Mouse (Mus musculus) embryonic facial prominence, embryonic 10.5 days (tissue): ENCODE data around the gene Shank3. TPM values are rescaled to one million over a fixed set of nuclear protein-coding genes. Genes with fewer than 3 reads are reported as not detected.
A peak's percentile ranks its signal among the peaks of the same experiment; 100 is the strongest.

Source experiments
- DNase-seq: peaks from one replicate; pipeline ENCODE4 v3.0.0-alpha.2; 2017; ENCODE audit warnings: low spot score
- H3K27ac ChIP-seq: fragments of 300-500 bp; sonication (generic); replicated peaks from 2 replicates; pipeline ENCODE4 v1.5.1; 2016; ENCODE audit warnings: mild to moderate bottlenecking
- H3K27me3 ChIP-seq: fragments of 300-500 bp; sonication (generic); replicated peaks from 2 replicates; pipeline ENCODE4 v1.6.1; 2016; ENCODE audit warnings: low read depth, mild to moderate bottlenecking; ENCODE audit not compliant: poor library complexity, severe bottlenecking
- H3K36me3 ChIP-seq: fragments of 300-500 bp; sonication (generic); replicated peaks from 2 replicates; pipeline ENCODE4 v1.6.1; 2016; ENCODE audit warnings: mild to moderate bottlenecking, moderate library complexity
- H3K4me1 ChIP-seq: fragments of 300-500 bp; sonication (generic); 2 replicates; pipeline ENCODE4 v1.6.1; 2016
- H3K4me3 ChIP-seq: fragments of 300-500 bp; sonication (generic); 2 replicates; pipeline ENCODE4 v1.5.1; 2016; ENCODE audit warnings: mild to moderate bottlenecking, moderate library complexity
- H3K9me3 ChIP-seq: fragments of 300-500 bp; sonication (generic); 2 replicates; pipeline ENCODE4 v1.6.1; 2016; ENCODE audit warnings: mild to moderate bottlenecking
- WGBS: fragments of 180-500 bp; shearing (Covaris S2); methylation state at CpG from one replicate; pipeline ENCODE4 v1.1.7; 2016; 5-methylcytosine and 5-hydroxymethylcytosine counted together
- polyA plus RNA-seq: library from polyadenylated mRNA; unstranded; fragments of >200 nt; fragmentation: Nextera tagmentation; extraction: Ambion mirVana; gene quantifications from 2 replicates; pipeline ENCODE4 v1.2.1, GENCODE M21; 2016

Gene Shank3
- polyA plus RNA-seq, 1 experiment from 2014 or later: 1.3 TPM

DNA sequence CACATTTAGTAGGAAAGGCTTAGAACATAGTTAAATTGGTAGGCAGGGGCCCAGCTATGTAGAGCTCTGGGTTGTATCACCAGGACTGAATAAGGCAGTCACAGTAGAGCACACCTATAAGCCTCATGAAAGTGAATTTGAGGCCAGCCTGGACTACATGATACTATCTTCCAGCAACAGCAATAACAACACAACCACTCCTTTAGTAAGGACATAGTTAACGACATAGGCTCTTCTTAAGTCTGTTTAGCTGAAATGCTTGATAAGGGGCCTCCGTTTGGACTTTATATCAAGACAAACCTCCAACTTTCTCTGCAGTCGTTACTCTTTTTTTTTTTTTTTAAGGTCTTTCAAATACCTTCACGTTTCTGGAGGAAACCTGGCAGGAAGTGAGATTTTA lies 13.3 kb downstream of the Shank3 start:
- Histone ChIP-seq H3K27me3 (no peaks in the 10 kb centered on the region), H3K27ac (no peak overlapping the region), H3K4me1 (no peaks in the 10 kb centered on the region), H3K9me3 (no peaks in the 10 kb centered on the region), H3K4me3 (no peak overlapping the region), H3K36me3 (0 out of 2 replicates have a peak, but pooled peaks cover 3% of the 10 kb centered on the region)
- DNase-seq: no peak
- 83% methylated on average over 4 of the region's 4 CpGs for WGBS

DNA sequence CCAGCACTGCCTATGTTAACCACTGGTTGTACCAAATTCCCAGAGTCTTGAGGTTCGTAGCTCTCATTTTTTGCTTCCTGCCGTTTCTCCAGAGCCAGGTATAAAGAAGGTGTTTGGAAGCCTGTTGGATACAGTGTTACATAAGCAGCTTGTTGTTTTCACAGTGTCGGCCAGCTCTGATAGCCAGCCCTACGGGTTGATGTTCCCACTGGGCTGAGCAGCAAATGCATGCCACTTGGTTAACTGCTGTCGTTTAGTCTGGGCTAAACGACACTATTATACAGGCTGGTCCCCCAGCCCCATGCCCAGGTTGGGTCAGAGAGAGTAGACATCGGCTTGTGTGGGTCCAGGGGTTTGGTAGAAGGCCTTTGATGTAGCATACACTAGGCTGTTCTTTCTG lies 22.5 kb downstream of the Shank3 start:
- Histone ChIP-seq H3K27ac (no peak overlapping the region), H3K36me3 (peaks cover 11% of the 10 kb centered on the region; the same call in 1 of the 2 replicates), H3K9me3 (no peaks in the 10 kb centered on the region), H3K27me3 (peaks cover 49% of the 10 kb centered on the region), H3K4me3 (no peak overlapping the region), H3K4me1 (peaks cover 14% of the 10 kb centered on the region)
- no peak for DNase-seq
- WGBS: 75% methylated on average over 7 of the region's 7 CpGs

DNA sequence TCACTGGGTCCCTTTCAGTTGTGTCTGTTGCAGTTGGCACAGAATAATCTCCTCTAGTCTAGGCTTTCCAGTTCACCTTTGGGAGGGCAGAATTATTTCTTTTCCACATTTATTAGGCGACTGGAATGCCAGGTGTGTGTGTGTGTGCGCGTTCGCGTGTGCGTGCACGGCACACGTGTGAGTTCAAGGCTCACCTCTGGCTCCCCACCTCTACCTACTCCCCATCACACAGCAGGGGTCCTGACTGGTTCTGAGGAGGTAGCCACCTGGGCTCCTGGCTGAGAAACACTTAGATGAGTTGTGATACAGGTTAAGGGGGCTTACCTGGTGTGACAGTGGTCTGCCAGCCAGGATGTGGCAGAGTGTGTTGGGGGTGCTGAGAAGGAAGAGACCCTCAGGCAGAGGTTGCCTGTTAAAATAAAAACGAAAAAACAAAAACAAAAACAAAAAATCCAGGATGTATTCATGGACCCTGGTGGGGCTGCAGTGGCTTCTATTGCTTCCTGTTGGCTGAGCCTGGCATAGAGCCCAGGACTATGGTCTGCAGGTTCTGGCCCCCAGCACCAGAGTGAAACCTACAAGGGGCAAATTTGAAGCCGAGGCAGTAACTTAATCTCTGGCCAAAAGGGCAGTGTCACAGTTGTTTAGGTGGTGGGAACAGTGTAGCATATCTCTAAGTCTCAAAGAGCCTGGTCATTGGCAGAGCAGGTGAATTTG lies 23.3 kb downstream of the Shank3 start:
- no peak for DNase-seq
- Histone ChIP-seq H3K27me3 (peaks cover 49% of the 10 kb centered on the region), H3K27ac (no peak overlapping the region), H3K36me3 (peaks cover 11% of the 10 kb centered on the region; the same call in 1 of the 2 replicates), H3K4me1 (peaks cover 14% of the 10 kb centered on the region), H3K9me3 (no peaks in the 10 kb centered on the region), H3K4me3 (peak overlapping the region; percentile 74)
- WGBS: 86% methylated on average over 10 of the region's 10 CpGs

DNA sequence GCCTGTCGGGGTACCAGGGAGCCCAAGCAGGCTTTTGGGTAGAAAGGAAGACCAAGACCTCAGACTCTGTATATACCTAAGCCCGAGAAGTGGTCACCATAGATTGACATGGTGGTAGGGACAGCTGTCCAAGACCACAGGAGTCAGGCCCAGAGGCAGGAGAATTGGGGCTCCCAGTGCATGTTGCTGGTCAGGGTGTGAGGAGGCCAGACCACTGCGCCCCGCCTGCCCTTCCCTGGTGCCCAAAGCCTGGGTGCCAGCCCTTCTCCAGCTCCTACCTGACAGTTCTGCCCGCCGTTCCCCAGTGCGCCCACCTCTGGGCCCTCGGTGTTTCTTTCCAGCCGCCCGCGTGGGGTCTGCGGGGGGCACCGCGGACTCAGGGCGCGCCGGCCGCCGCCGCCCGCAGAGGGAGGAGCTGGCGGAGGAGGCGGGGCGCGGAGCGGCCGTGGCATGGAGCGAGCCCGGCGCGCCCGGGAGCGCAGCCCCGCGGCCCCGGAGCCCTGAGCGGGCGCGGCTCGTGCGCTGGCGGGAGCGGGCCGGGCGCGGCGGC lies 23.9 kb downstream of the Shank3 start:
- peaks cover 11% of the 10 kb centered on the region; the same call in 1 of the 2 replicates for H3K36me3 ChIP-seq
- H3K27ac ChIP-seq: no peak overlapping the region
- peak; percentile 39 for DNase-seq
- peak overlapping the region; percentile 74 for H3K4me3 ChIP-seq
- WGBS: 15% methylated on average over 44 of the region's 47 CpGs
- peaks cover 14% of the 10 kb centered on the region for H3K4me1 ChIP-seq
- H3K9me3 ChIP-seq: no peaks in the 10 kb centered on the region
- peaks cover 49% of the 10 kb centered on the region for H3K27me3 ChIP-seq

DNA sequence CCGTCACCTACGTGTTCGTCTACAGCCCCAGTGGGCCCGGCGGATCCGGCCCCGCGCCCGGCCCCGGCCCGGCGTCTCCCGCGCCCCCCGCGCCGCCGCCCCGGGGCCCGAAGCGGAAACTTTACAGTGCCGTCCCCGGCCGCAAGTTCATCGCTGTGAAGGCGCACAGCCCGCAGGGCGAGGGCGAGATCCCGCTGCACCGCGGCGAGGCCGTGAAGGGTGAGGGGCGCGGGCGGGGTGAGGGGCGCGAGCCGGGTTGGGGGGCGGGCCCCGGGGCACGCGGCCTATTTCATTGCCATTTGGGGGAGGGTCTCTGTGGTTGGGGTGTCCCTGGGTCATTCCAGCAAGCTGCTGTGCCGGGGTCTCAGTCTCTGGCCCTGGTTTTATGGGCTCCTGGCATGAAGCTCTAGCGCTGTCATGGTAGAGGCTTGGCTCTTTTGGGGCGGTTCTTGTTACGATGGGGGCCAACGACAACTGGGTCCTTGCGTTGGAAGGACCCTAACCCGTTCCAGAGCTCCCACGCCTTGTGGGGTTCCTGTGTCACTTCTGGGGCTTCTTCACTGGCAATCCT lies 24.7 kb downstream of the Shank3 start:
- Histone ChIP-seq H3K27me3 (peaks cover 49% of the 10 kb centered on the region), H3K4me1 (peaks cover 14% of the 10 kb centered on the region), H3K27ac (peak overlapping the region; percentile 65), H3K36me3 (peaks cover 11% of the 10 kb centered on the region; the same call in 1 of the 2 replicates), H3K9me3 (no peaks in the 10 kb centered on the region), H3K4me3 (peak overlapping the region; percentile 74)
- WGBS: 6% methylated on average over 51 of the region's 52 CpGs
- peak; percentile 57 for DNase-seq

DNA sequence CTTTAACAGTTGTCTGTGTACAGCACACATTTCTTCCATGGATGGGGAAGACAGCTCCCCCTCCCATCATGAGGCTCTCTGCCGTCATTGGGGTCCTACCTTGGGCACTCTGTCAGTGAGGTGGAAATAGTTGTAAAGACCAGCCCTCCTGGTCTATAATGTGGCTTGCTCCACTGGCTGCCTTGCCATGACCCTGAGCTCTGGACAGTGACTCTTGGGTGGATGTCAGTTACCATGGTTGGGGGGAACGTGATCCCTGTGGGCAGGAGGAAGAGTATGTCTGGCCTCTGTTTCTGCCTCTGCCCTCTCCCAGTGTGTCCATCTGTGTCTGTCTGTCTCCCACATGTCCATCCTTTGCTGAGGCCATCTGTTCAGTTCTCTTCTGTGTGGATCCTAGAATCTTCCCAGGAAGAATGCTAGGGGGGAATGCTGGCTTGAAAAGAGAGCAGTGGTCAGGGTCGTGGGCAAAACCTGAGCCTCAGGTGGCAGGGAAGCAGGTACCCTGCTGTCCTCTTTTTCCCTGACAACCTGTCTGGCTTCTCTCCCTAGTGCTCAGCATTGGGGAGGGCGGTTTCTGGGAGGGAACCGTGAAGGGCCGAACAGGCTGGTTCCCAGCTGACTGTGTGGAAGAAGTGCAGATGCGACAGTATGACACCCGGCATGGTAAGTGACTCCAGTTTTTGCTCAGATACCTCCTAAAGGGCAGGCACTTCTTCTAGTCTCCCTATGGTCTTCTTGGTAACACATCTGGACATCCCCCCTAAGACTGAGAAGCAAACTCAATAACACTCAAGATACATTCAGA lies 25.4 kb downstream of the Shank3 start:
- Histone ChIP-seq H3K36me3 (peaks cover 11% of the 10 kb centered on the region; the same call in 1 of the 2 replicates), H3K4me1 (peaks cover 14% of the 10 kb centered on the region), H3K4me3 (peak overlapping the region; percentile 74), H3K27me3 (peaks cover 49% of the 10 kb centered on the region), H3K9me3 (no peaks in the 10 kb centered on the region), H3K27ac (no peak overlapping the region)
- DNase-seq: no peak
- WGBS: 73% methylated on average over 8 of the region's 8 CpGs

DNA sequence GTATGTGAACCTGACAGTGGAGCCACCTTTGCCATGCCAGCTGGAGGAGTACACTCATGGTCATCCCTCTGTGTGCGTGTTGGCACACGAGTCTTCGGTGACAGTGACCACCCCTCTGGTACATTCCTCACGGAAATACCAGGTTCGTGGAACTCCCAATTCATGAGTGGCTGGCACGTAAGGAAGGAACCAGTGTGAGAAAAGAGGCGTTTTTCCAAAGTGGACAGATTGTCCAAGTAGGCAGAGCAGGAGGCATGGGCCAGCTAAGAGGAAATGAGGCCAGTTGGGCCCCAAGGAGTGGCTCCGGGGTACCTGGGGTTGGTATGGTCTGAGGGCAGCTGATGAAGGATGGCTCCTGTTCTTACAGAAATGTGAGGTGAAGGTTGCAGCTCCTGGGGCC lies 26.0 kb downstream of the Shank3 start:
- Histone ChIP-seq H3K9me3 (no peaks in the 10 kb centered on the region), H3K4me1 (peaks cover 14% of the 10 kb centered on the region), H3K27me3 (peaks cover 49% of the 10 kb centered on the region), H3K27ac (no peak overlapping the region), H3K4me3 (no peak overlapping the region), H3K36me3 (peaks cover 11% of the 10 kb centered on the region; the same call in 1 of the 2 replicates)
- no peak for DNase-seq
- 92% methylated on average over 8 of the region's 8 CpGs for WGBS

DNA sequence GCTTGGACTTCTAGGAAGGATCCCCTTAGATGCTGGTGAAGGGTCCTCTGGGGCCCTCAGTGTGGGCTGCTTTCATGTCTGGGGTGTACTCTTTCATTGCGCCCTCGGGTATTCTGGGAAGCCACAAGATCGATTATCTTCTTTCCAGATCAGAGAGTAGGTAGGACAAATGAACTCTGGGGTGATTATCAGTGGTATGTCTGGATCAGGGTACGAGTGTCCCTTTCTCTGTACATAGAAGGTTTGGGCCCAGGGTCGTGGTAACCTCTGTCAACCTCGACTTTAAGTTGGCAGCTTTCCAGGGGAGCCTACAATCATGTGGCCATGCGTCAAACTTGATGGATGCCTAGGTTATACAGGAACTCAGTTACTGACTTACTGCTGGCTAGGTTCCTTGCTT lies 26.5 kb downstream of the Shank3 start:
- peaks cover 52% of the 10 kb centered on the region for H3K27me3 ChIP-seq
- DNase-seq: no peak
- peaks cover 11% of the 10 kb centered on the region; the same call in 1 of the 2 replicates for H3K36me3 ChIP-seq
- no peak overlapping the region for H3K4me3 ChIP-seq
- 83% methylated on average over 7 of the region's 7 CpGs for WGBS
- H3K4me1 ChIP-seq: peaks cover 14% of the 10 kb centered on the region
- no peaks in the 10 kb centered on the region for H3K9me3 ChIP-seq
- no peak overlapping the region for H3K27ac ChIP-seq

DNA sequence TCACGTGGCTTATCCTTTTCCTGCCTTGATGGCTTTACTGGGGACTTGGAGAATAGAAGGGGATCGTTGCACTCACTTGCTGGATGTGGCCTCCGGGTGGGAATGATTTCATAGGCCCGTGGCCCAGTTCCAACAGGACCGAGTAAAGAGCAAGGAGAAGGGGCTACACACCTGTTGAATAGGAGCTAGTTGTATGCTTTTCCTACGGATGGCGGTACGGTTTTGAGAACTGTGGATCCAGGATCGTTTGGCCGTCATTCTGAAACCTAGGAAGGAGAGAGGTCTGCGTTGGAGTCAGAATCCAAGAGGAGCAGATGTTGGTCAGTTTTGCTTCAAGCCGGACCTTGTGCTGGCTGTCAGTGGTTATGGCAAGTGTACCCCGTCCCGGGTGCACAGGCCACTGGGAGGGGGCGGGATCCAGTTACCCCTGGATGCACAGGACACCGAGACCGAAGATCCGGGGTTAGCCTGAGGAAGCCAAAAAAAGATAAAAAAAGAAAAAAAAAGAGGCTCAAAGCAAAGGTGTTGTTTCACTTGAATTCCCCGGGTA lies 27.4 kb downstream of the Shank3 start:
- H3K4me3 ChIP-seq: no peak overlapping the region
- H3K36me3 ChIP-seq: peaks cover 11% of the 10 kb centered on the region; the same call in 1 of the 2 replicates
- no peak for DNase-seq
- peaks cover 15% of the 10 kb centered on the region for H3K4me1 ChIP-seq
- peaks cover 51% of the 10 kb centered on the region for H3K27me3 ChIP-seq
- no peaks in the 10 kb centered on the region for H3K9me3 ChIP-seq
- WGBS: 92% methylated on average over 19 of the region's 19 CpGs
- no peak overlapping the region for H3K27ac ChIP-seq

DNA sequence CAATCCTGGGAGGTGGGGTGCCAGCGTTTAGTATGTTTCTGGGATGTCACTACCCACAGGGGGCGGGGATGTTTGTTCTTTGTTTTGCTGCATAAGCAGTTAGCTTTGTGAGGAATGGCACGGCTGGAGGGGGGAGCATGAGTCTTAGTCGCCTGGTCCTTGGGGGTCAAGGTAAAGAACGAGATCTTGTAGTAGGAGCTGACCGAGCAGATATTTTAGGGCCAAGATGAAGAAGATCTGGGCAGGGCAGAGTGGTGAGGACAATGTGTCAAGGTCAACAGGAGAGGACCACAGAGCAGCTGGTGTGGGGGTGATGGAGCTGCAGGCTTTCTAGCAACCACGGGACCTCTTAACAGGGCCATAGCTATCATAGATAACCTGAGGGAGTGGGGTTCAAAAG lies 28.0 kb downstream of the Shank3 start:
- Histone ChIP-seq H3K4me1 (peaks cover 21% of the 10 kb centered on the region), H3K27me3 (peaks cover 47% of the 10 kb centered on the region), H3K36me3 (peaks cover 11% of the 10 kb centered on the region; the same call in 1 of the 2 replicates), H3K4me3 (no peak overlapping the region), H3K9me3 (no peaks in the 10 kb centered on the region), H3K27ac (no peak overlapping the region)
- 84% methylated on average over 7 of the region's 7 CpGs for WGBS
- no peak for DNase-seq

DNA sequence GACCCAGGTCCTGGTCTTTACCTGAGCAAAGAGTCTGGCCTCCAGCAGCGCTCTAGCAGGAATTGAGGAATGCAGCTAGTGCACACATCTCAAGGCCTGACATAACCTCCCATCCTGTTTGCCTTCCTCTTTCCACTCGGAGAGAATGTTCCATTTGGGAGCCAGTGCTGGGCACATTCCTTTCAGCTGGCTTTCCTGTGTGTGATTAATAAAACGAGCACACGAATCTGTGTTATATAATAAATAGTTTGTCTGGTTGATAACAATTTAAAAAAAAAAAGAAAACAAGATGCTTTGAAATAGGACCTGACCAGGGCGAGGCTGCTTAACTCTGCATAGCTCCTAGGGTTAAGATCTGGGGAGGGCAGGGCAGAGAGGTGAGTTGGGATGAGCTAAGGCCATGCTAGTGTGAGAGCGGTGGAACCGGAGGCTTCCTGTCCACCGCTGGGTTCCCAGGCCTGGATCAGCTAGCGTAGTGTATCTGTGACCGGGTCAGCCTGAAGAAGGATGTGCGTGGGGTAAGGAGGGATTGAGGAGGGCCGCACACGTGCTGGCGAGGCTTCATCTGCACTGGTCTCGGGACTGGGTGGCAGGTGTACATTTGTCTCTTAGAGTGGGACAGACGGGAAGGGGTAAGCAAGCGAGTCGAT lies 28.9 kb downstream of the Shank3 start:
- Histone ChIP-seq H3K36me3 (peaks cover 11% of the 10 kb centered on the region; the same call in 1 of the 2 replicates), H3K27me3 (peaks cover 47% of the 10 kb centered on the region), H3K27ac (no peak overlapping the region), H3K4me1 (peaks cover 27% of the 10 kb centered on the region), H3K9me3 (no peaks in the 10 kb centered on the region), H3K4me3 (no peak overlapping the region)
- WGBS: 87% methylated on average over 18 of the region's 18 CpGs
- DNase-seq: no peak

DNA sequence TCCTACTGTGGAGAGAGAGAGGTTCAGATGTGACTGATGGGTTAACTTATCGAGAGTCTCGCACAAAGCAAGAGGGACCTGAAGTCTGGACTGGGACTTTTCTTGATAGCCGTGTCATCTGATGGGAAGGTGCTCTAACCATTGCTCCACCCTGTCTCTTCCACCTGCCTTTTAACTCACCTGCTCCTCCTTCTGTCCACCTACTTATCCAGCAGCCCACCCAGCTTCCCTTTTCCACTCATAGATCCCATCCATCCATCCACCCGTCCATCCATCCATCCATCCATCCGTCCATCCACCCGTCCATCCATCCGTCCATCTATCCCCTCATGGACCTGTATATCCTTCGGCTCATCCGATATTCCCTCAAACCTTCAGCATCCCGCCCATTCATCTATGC lies 29.5 kb downstream of the Shank3 start:
- no peak overlapping the region for H3K4me3 ChIP-seq
- H3K4me1 ChIP-seq: peaks cover 25% of the 10 kb centered on the region
- DNase-seq: no peak
- H3K36me3 ChIP-seq: peaks cover 11% of the 10 kb centered on the region; the same call in 1 of the 2 replicates
- H3K27ac ChIP-seq: no peak overlapping the region
- WGBS: 91% methylated on average over 10 of the region's 10 CpGs
- H3K9me3 ChIP-seq: no peaks in the 10 kb centered on the region
- peaks cover 46% of the 10 kb centered on the region for H3K27me3 ChIP-seq
